Mouse (Mus musculus) CD4-positive, CD25-positive, alpha-beta regulatory T cell, adult 9 weeks (primary cell): Measurements from ENCODE around the gene Gp1ba. TPM values are rescaled to one million over a fixed set of nuclear protein-coding genes. Genes with fewer than 3 reads are reported as not detected.

ENCODE experiments used
- polyA plus RNA-seq: library from polyadenylated mRNA; unstranded; fragments of 100-300 nt; shearing (Covaris generic); gene quantifications from one replicate; pipeline ENCODE4 v1.2.1, GENCODE M21; 2017

Gp1ba gene
- polyA plus RNA-seq, result 0.10 TPM

GRCm38 (mm10) chr11:70638714-70639278 is at the start of gene Gp1ba:
Gene Gp1ba (plus strand): TSS chr11:70639122.

GRCm38 (mm10) chr11:70615516-70616093 is 23.3 kb upstream of the Gp1ba start, which contains the start of gene 4930544D05Rik:
Gene 4930544D05Rik (plus strand): TSS chr11:70615848.

GRCm38 (mm10) chr11:70619101-70619500 is 19.8 kb upstream of the Gp1ba start, which contains the start of gene Chrne:
Gene Chrne (minus strand): TSS chr11:70619216.

GRCm38 (mm10) chr11:70646691-70647650 is 8.0 kb downstream of the Gp1ba start, which contains the start of the genes Rnf167 and Slc25a11:
Gene Rnf167 (plus strand): TSS chr11:70647235.
Gene Slc25a11 (minus strand): TSS chr11:70647479.

GRCm38 (mm10) chr11:70654198-70654922 is 15.4 kb downstream of the Gp1ba start, which contains the start of gene Pfn1:
Gene Pfn1 (minus strand): TSS chr11:70654644.

GRCm38 (mm10) chr11:70656964-70657363 is 18.0 kb downstream of the Gp1ba start, which contains the start of gene Eno3:
Gene Eno3 (plus strand): TSS chr11:70657202.

GRCm38 (mm10) chr11:70668771-70669505 is 30.0 kb downstream of the Gp1ba start, which contains the start of gene Spag7:
Gene Spag7 (minus strand): TSS chr11:70669416.

GRCm38 (mm10) chr11:70687601-70688199 is 48.8 kb downstream of the Gp1ba start, which contains the start of gene Camta2:
Gene Camta2 (minus strand): TSS chr11:70688105.

Other genes with a start within 250 kb of the Gp1ba start
- gene Pelp1, start 229.1 kb upstream of the Gp1ba start, polyA plus RNA-seq, result 16.2 TPM
- 189 TPM for gene Arrb2, start 206.5 kb upstream of the Gp1ba start, polyA plus RNA-seq
- 92.8 TPM for gene Med11, start 187.2 kb upstream of the Gp1ba start, polyA plus RNA-seq
- not detected for gene Zmynd15, start 179.7 kb upstream of the Gp1ba start, polyA plus RNA-seq
- 1.0 TPM for gene Cxcl16, start 179.1 kb upstream of the Gp1ba start, polyA plus RNA-seq
- gene Tm4sf5, start 133.9 kb upstream of the Gp1ba start, polyA plus RNA-seq, result 3.0 TPM
- gene Vmo1, start 124.5 kb upstream of the Gp1ba start, polyA plus RNA-seq, result not detected
- gene Gltpd2, start 119.9 kb upstream of the Gp1ba start, polyA plus RNA-seq, result not detected
- 416 TPM for gene Psmb6, start 113.8 kb upstream of the Gp1ba start, polyA plus RNA-seq
- gene Gm40193, start 106.2 kb upstream of the Gp1ba start, polyA plus RNA-seq, result not detected
- gene Pld2, start 99.1 kb upstream of the Gp1ba start, polyA plus RNA-seq, result 2.6 TPM
- gene Mink1, start 76.2 kb upstream of the Gp1ba start, polyA plus RNA-seq, result 8.6 TPM
- gene 4930544D05Rik, start 23.3 kb upstream of the Gp1ba start, polyA plus RNA-seq, result 0.50 TPM
- gene Chrne, start 19.9 kb upstream of the Gp1ba start, polyA plus RNA-seq, result 2.3 TPM
- gene Rnf167, start 8.1 kb downstream of the Gp1ba start, polyA plus RNA-seq, result 454 TPM
- 131 TPM for gene Slc25a11, start 8.4 kb downstream of the Gp1ba start, polyA plus RNA-seq
- 2,554 TPM for gene Pfn1, start 15.5 kb downstream of the Gp1ba start, polyA plus RNA-seq
- 22.9 TPM for gene Eno3, start 18.1 kb downstream of the Gp1ba start, polyA plus RNA-seq
- gene Spag7, start 30.3 kb downstream of the Gp1ba start, polyA plus RNA-seq, result 91.0 TPM
- gene Camta2, start 49.0 kb downstream of the Gp1ba start, polyA plus RNA-seq, result 53.2 TPM
- gene Inca1, start 61.0 kb downstream of the Gp1ba start, polyA plus RNA-seq, result 0.86 TPM
- 0.47 TPM for gene Kif1c, start 61.4 kb downstream of the Gp1ba start, polyA plus RNA-seq
- 5.8 TPM for gene Zfp3, start 125.1 kb downstream of the Gp1ba start, polyA plus RNA-seq
- gene Scimp, start 173.5 kb downstream of the Gp1ba start, polyA plus RNA-seq, result 0.46 TPM
- gene Rabep1, start 205.7 kb downstream of the Gp1ba start, polyA plus RNA-seq, result 9.8 TPM